Mouse (Mus musculus): ENCODE measurements around the gene Gm4181. TPM values are rescaled to one million over a fixed set of nuclear protein-coding genes. Genes with fewer than 3 reads are reported as not detected.
"Not testable (repeated sequence)": the region's sequence is repeated elsewhere in the genome, so short reads cannot be mapped to it uniquely, and the experiment has no call there.

Gm4181 gene
- polyA plus RNA-seq (2017; shearing (Covaris generic)): not detected

DNA sequence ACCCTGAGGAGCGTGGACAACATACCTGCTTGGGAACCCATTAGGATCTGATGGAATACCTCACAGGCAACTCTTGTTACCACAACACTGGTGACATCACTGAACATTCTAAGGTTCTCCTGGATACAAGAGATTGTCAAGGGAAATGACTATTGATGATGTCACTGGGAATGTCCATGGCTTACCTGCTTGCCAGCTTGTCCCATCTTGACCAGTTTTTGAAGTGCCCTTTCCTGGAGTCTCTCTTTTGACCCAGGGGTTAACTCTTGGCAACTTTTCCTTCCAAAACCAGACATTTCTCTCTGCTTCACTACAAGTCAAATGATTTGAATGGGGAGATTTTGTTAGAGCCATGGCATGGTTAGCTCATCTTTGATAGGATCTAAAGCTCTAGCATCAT, at the start of gene Gm4181:
TSS of gene Gm4181 (minus strand) at position 101 of the 400 bp plus-strand sequence.
- not testable (repeated sequence) for ATAC-seq

DNA sequence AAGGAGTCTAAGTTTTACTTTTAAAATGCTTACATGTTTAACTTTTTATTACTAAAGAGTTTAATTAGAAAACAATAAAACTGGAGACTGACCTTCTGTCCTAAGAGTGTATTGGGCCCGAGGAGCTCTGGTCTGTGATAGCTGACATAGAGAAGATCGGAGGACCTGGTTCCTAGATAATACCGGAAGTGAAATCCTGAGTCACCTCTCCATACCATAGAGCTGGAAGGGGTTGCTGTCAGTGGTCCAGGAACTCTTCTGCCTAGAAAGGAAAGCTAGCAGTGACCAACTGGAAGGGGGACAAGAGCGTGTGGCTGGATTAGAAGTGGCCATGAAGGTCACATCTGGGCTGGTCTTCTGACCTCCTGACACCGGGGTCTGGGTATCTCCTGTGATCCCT, 41.8 kb upstream of the Gm4181 start:
- no peak for ATAC-seq

DNA sequence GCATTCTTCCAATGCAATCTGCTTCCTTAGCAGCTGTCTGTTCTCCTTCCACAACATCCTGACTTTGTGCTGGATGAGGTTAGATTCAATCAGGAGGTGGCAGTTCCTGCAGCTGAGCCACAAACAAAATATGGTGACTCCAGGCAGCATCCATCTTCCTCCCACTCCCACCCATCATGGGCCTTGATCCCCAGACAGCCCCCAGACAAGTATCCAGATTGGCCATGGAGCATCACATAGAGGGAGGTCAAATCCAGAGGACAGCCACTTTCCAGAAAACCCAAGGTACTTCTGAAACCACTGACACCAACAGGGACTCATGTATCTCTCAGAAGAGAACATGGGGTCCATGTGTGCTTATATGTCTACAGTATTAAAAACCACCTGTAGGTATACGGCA, 3.0 kb downstream of the Gm4181 start:
- ATAC-seq: not testable (repeated sequence)

DNA sequence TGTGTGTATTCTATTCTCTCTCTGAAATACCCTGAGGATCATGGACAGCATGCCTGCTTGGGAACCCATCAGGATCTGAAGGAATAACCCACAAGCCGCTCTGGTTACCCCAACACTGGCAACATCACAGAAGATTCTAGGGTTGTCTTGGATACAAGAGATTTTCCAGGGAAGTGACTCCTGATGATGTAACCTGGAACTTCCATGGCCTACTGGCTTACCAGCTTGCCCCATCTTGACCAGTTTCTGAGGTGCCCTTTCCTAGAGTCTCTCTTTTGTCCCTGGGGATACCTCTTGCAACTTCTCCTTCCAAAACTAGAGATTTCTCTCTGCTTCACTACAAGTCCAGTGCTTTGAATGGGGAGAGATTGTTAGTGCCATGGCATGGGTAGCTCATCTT, 24.3 kb downstream of the Gm4181 start, which contains the start of gene Gm17078:
TSS of gene Gm17078 (minus strand) at position 101 of the 400 bp plus-strand sequence.
- ATAC-seq: no peak

DNA sequence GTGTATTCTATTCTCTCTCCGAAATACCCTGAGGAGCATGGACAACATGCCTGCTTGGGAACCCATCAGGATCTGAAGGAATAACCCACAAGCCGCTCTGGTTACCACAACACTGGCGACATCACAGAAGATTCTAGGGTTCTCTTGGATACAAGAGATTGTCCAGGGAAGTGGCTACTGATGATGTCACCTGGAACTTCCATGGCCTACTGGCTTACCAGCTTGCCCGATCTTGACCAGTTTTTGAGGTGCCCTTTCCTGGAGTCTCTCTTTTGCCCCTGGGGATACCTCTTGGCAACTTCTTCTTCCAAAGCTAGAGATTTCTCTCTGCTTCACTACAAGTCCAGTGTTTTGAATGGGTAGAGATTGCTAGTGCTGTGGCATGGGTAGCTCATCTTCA, 43.4 kb downstream of the Gm4181 start, which contains the start of gene Gm17174:
TSS of gene Gm17174 (minus strand) at position 101 of the 400 bp plus-strand sequence.
- not testable (repeated sequence) for ATAC-seq

Other genes starting within 250 kb of the Gm4181 start
- not detected for gene Vmn2r88, start 224.8 kb downstream of the Gm4181 start, polyA plus RNA-seq (2017; shearing (Covaris generic))
- gene Vmn2r89, start 183.8 kb downstream of the Gm4181 start, polyA plus RNA-seq (2017; shearing (Covaris generic)): not detected
- under 1 TPM in 1 of 2 experiments, not detected in 1; 0.26 TPM for gene Gm5622, start 82.9 kb downstream of the Gm4181 start, polyA plus RNA-seq (2017; shearing (Covaris generic))
- gene Gm17175, start 61.6 kb downstream of the Gm4181 start, polyA plus RNA-seq (2017; shearing (Covaris generic)): not detected
- not detected for gene Gm17174, start 43.5 kb downstream of the Gm4181 start, polyA plus RNA-seq (2017; shearing (Covaris generic))
- gene Gm17078, start 24.4 kb downstream of the Gm4181 start, polyA plus RNA-seq (2017; shearing (Covaris generic)): not detected
- gene Gm17079, start 59.8 kb upstream of the Gm4181 start, polyA plus RNA-seq (2017; shearing (Covaris generic)): not detected
- not detected for gene Gm5800, start 81.5 kb upstream of the Gm4181 start, polyA plus RNA-seq (2017; shearing (Covaris generic))
- not detected for gene Ang4, start 137.9 kb upstream of the Gm4181 start, polyA plus RNA-seq (2017; shearing (Covaris generic))
- not detected for gene AY358078, start 164.4 kb upstream of the Gm4181 start, polyA plus RNA-seq (2017; shearing (Covaris generic))
- not detected for gene Ear6, start 218.0 kb upstream of the Gm4181 start, polyA plus RNA-seq (2017; shearing (Covaris generic))
- gene Mettl17, start 249.2 kb upstream of the Gm4181 start, polyA plus RNA-seq (2017; shearing (Covaris generic)): 10 to 100 TPM; 35.7 to 44.6 TPM

Measured in activated CD4-positive, CD25-positive, alpha-beta regulatory T cell, adult 4 months (primary cell).